Mouse (Mus musculus) cerebellum, adult 9-10 months (tissue): ENCODE results near the gene Arhgef3.
"Not testable (repeated sequence)": the region's sequence is repeated elsewhere in the genome, so short reads cannot be mapped to it uniquely, and the experiment has no call there.

Experiments used
- DNase-seq: peaks from one replicate; pipeline ENCODE4 v3.0.0; 2022

Arhgef3 gene

GRCm38 (mm10) chr14:27234270-27234840 lies 119.7 kb downstream of the Arhgef3 start:
- DNase-seq = no peak

- no peak for DNase-seq
These were observed 121.3 kb downstream of the Arhgef3 start for GRCm38 (mm10) chr14:27235897-27236553.

- peak; percentile 80 for DNase-seq
These were observed 123.0 kb downstream of the Arhgef3 start for GRCm38 (mm10) chr14:27237522-27238187.

- DNase-seq = peak; percentile 58
These were observed 124.0 kb downstream of the Arhgef3 start for GRCm38 (mm10) chr14:27238600-27239118.

GRCm38 (mm10) chr14:27239551-27240091 lies 124.9 kb downstream of the Arhgef3 start:
- no peak for DNase-seq

- no peak for DNase-seq
These were observed 127.6 kb downstream of the Arhgef3 start for GRCm38 (mm10) chr14:27242253-27242652.

- DNase-seq = no peak
These were observed 128.1 kb downstream of the Arhgef3 start for GRCm38 (mm10) chr14:27242769-27243168.

GRCm38 (mm10) chr14:27243585-27243984 lies 128.9 kb downstream of the Arhgef3 start:
- no peak for DNase-seq

GRCm38 (mm10) chr14:27244898-27245297 lies 130.2 kb downstream of the Arhgef3 start:
- DNase-seq = no peak

GRCm38 (mm10) chr14:27246424-27246823 lies 131.7 kb downstream of the Arhgef3 start:
- peak; percentile 56 for DNase-seq

GRCm38 (mm10) chr14:27246948-27247347 lies 132.2 kb downstream of the Arhgef3 start:
- not testable (repeated sequence) for DNase-seq

GRCm38 (mm10) chr14:27249121-27249520 lies 134.4 kb downstream of the Arhgef3 start:
- no peak for DNase-seq

GRCm38 (mm10) chr14:27250281-27250789 lies 135.6 kb downstream of the Arhgef3 start:
- no peak for DNase-seq

GRCm38 (mm10) chr14:27253391-27253790 lies 138.7 kb downstream of the Arhgef3 start:
- DNase-seq = no peak

GRCm38 (mm10) chr14:27262349-27262748 lies 147.7 kb downstream of the Arhgef3 start:
- DNase-seq = no peak

- DNase-seq = no peak
These were observed 151.9 kb downstream of the Arhgef3 start for GRCm38 (mm10) chr14:27266601-27267000.

- peak; percentile 48 for DNase-seq
These were observed 153.4 kb downstream of the Arhgef3 start for GRCm38 (mm10) chr14:27268137-27268536.

- peak; percentile 82 for DNase-seq
These were observed 154.4 kb downstream of the Arhgef3 start for GRCm38 (mm10) chr14:27268986-27269700.

- DNase-seq = peak; percentile 98
These were observed 155.1 kb downstream of the Arhgef3 start for GRCm38 (mm10) chr14:27269836-27270235.

GRCm38 (mm10) chr14:27270466-27270865 lies 155.8 kb downstream of the Arhgef3 start:
- DNase-seq = peak; percentile 60

GRCm38 (mm10) chr14:27271371-27272071 lies 156.8 kb downstream of the Arhgef3 start:
- DNase-seq = peak; percentile 47
